Mouse (Mus musculus): Measurements from ENCODE around the gene Car10.

Gene Car10

GRCm38 (mm10) chr11:93172430-93172829 is 74.6 kb downstream of the Car10 start:
- no peak for DNase-seq (ENCODE audit: low read depth, low spot score)

GRCm38 (mm10) chr11:93173533-93174308 is 75.9 kb downstream of the Car10 start:
- no peak for DNase-seq (ENCODE audit: low read depth, low spot score)

GRCm38 (mm10) chr11:93185477-93185876 is 87.6 kb downstream of the Car10 start:
- DNase-seq (ENCODE audit: low read depth, low spot score), result no peak

GRCm38 (mm10) chr11:93186163-93186562 is 88.3 kb downstream of the Car10 start:
- DNase-seq (ENCODE audit: low read depth, low spot score), result no peak

- no peak for DNase-seq (ENCODE audit: low read depth, low spot score)
Observed at GRCm38 (mm10) chr11:93188621-93189020, 90.8 kb downstream of the Car10 start.

- DNase-seq (ENCODE audit: low read depth, low spot score), result no peak
Observed at GRCm38 (mm10) chr11:93200046-93200445, 102.2 kb downstream of the Car10 start.

- no peak for DNase-seq (ENCODE audit: low read depth, low spot score)
Observed at GRCm38 (mm10) chr11:93217457-93217856, 119.6 kb downstream of the Car10 start.

- no peak for DNase-seq (ENCODE audit: low read depth, low spot score)
Observed at GRCm38 (mm10) chr11:93230057-93230456, 132.2 kb downstream of the Car10 start.

GRCm38 (mm10) chr11:93249771-93250265 is 152.0 kb downstream of the Car10 start:
- no peak for DNase-seq (ENCODE audit: low read depth, low spot score)

- no peak for DNase-seq (ENCODE audit: low read depth, low spot score)
Observed at GRCm38 (mm10) chr11:93251766-93252165, 153.9 kb downstream of the Car10 start.

- no peak for DNase-seq (ENCODE audit: low read depth, low spot score)
Observed at GRCm38 (mm10) chr11:93263979-93264378, 166.2 kb downstream of the Car10 start.

- no peak for DNase-seq (ENCODE audit: low read depth, low spot score)
Observed at GRCm38 (mm10) chr11:93272016-93272415, 174.2 kb downstream of the Car10 start.

- no peak for DNase-seq (ENCODE audit: low read depth, low spot score)
Observed at GRCm38 (mm10) chr11:93273906-93274305, 176.1 kb downstream of the Car10 start.

- DNase-seq (ENCODE audit: low read depth, low spot score), result no peak
Observed at GRCm38 (mm10) chr11:93293661-93294060, 195.8 kb downstream of the Car10 start.

GRCm38 (mm10) chr11:93309981-93310380 is 212.2 kb downstream of the Car10 start:
- DNase-seq (ENCODE audit: low read depth, low spot score), result no peak

GRCm38 (mm10) chr11:93337756-93338155 is 239.9 kb downstream of the Car10 start:
- DNase-seq (ENCODE audit: low read depth, low spot score), result no peak

GRCm38 (mm10) chr11:93343961-93344360 is 246.1 kb downstream of the Car10 start:
- no peak for DNase-seq (ENCODE audit: low read depth, low spot score)

GRCm38 (mm10) chr11:93344869-93345268 is 247.0 kb downstream of the Car10 start:
- DNase-seq (ENCODE audit: low read depth, low spot score), result no peak

GRCm38 (mm10) chr11:93361576-93361975 is 263.7 kb downstream of the Car10 start:
- DNase-seq (ENCODE audit: low read depth, low spot score), result no peak

GRCm38 (mm10) chr11:93364171-93364570 is 266.3 kb downstream of the Car10 start:
- DNase-seq (ENCODE audit: low read depth, low spot score), result no peak

- DNase-seq (ENCODE audit: low read depth, low spot score), result no peak
Observed at GRCm38 (mm10) chr11:93367244-93367643, 269.4 kb downstream of the Car10 start.

- DNase-seq (ENCODE audit: low read depth, low spot score), result no peak
Observed at GRCm38 (mm10) chr11:93367740-93368139, 269.9 kb downstream of the Car10 start.

GRCm38 (mm10) chr11:93373697-93374354 is 276.0 kb downstream of the Car10 start:
- no peak for DNase-seq (ENCODE audit: low read depth, low spot score)

Measured in WW6 (cell line).